Mouse (Mus musculus): Measurements from ENCODE around the gene Ddx24. TPM values are rescaled to one million over a fixed set of nuclear protein-coding genes. Genes with fewer than 3 reads are reported as not detected.

Gene Ddx24
- polyA plus RNA-seq, 1 experiment from 2014 or later = 105 TPM

DNA sequence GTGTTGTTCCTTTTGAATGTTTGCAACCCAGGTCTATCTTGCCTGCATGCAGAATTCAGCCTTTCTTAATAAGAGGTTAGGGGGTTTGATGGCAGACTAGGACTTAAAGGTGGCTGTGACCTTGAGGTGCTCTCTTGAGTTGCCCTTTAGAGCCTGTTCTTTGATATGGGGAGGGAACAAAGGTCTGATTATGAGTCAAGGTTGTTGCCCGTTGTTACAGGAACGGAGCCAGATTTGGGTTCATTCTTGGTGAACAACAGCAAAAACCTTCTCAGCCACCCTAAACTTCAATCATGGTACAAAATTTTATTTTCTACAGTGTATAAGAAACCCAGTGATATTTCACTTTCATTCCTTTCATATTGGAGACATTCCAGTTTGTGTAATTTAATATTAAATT lies 7.8 kb upstream of the Ddx24 start:
- no peak overlapping the region for H3K4me3 ChIP-seq (replicated peaks)
- H3K4me2 ChIP-seq (replicated peaks) = no peak overlapping the region
- 87% methylated on average over 2 of the region's 2 CpGs for WGBS
- H3K36me3 ChIP-seq = no peaks in the 10 kb centered on the region
- H3K27me3 ChIP-seq = no peaks in the 10 kb centered on the region
- H3K9ac ChIP-seq = no peak overlapping the region
- H3K27ac ChIP-seq (replicated peaks) = no peak overlapping the region
- H3K4me1 ChIP-seq = no peaks in the 10 kb centered on the region
- no peaks in the 10 kb centered on the region for H3K9me3 ChIP-seq (replicated peaks)
- no peak for ATAC-seq (ENCODE audit: insufficient number of reproducible peaks, low FRiP score, low TSS enrichment, low read depth)

DNA sequence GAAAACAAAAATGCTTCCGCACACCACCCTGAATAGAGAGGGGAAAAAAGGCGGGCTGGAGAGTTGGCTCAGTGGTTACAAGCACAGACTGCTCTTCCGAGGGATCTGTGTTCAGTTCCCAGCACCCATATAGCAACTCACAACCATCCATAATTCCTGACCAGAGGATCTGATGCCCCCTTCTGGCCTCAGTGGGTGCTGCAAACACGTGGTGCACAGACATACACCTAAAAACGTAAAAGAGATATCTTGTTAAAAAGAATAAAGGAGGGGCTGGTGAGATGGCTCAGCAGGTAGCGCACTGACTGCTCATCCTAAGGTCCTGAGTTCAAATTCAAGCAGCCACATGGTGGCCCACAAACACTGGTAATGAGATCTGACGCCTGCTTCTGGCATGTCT lies 1.1 kb upstream of the Ddx24 start:
- no peak for ATAC-seq (ENCODE audit: insufficient number of reproducible peaks, low FRiP score, low TSS enrichment, low read depth)
- H3K4me3 ChIP-seq (replicated peaks) = no peak overlapping the region
- H3K9ac ChIP-seq = no peak overlapping the region
- peaks cover 5% of the 10 kb centered on the region; the same call in 1 of the 2 replicates for H3K36me3 ChIP-seq
- no peaks in the 10 kb centered on the region for H3K9me3 ChIP-seq (replicated peaks)
- WGBS = 88% methylated on average over 7 of the region's 7 CpGs
- H3K4me1 ChIP-seq = peaks cover 22% of the 10 kb centered on the region
- no peak overlapping the region for H3K4me2 ChIP-seq (replicated peaks)
- no peaks in the 10 kb centered on the region for H3K27me3 ChIP-seq
- no peak overlapping the region for H3K27ac ChIP-seq (replicated peaks)

DNA sequence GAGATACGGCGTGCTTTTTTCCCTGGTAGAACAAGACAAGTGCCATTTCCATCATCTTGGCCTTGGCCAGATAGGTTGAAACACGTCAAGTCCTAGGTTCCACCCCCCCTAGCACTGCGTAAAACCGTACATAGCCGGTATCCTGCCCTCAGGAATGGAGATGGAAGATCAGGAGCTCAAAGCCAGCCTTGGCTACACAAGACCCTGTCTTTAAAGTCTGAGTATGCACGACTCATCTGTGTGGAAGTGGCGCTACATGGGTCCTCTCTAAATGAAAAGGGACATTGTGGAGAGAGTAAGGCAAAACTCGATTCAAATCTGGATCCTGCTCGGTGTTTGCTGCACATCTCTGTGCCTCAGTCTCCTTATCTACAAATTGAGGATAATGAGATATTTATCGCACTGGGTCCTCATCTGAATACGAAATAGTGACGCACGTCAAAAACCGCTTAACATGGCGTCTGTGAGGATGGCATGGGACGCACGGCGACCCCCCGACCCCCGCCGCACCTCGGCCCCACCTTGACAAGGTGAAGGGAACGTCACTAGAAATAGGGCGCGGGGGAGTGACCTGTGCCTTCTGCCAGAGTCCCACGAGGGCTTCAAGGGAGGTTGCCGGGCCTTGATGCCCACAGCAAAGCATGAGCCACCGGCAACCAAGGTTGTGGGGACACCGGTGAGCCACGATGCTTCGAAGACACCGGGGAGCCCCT lies 458 bp downstream of the Ddx24 start:
- Histone ChIP-seq H3K27ac (replicated peaks) (0 out of 2 replicates have a peak overlapping the region, but pooled peaks have one; percentile 29), H3K4me2 (replicated peaks) (peak overlapping the region; percentile 78), H3K27me3 (no peaks in the 10 kb centered on the region), H3K9ac (peak overlapping the region; percentile 93), H3K9me3 (replicated peaks) (no peaks in the 10 kb centered on the region), H3K36me3 (peaks cover 5% of the 10 kb centered on the region; the same call in 1 of the 2 replicates), H3K4me3 (replicated peaks) (peak overlapping the region; percentile 96), H3K4me1 (peaks cover 27% of the 10 kb centered on the region)
- ATAC-seq (ENCODE audit: insufficient number of reproducible peaks, low FRiP score, low TSS enrichment, low read depth) = peak; percentile 41
- 9% methylated on average over 33 of the region's 33 CpGs for WGBS

DNA sequence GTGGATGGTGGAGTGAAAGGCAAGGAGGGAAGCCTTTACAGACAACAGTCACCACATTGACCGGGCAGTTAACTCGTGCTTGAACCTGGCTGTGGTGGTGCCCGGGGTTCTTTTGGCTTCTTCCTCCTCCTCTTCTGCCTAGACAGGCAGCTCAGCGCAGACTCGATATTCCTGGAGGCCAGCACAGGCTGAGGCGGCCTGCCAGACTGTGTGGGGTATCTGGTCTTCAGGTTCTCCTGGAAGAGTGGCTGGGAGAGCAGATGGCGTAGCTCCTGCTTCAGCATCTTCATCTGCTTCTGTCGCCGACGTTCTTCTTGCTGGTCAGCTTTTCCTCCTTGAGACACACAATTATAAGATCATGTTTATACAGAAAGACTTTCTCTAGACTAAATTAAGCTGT lies 17.5 kb downstream of the Ddx24 start:
- Histone ChIP-seq H3K4me2 (replicated peaks) (no peak overlapping the region), H3K27me3 (no peaks in the 10 kb centered on the region), H3K9ac (no peak overlapping the region), H3K9me3 (replicated peaks) (no peaks in the 10 kb centered on the region), H3K36me3 (peaks cover 94% of the 10 kb centered on the region), H3K4me1 (no peaks in the 10 kb centered on the region), H3K27ac (replicated peaks) (no peak overlapping the region), H3K4me3 (replicated peaks) (no peak overlapping the region)
- 91% methylated on average over 10 of the region's 10 CpGs for WGBS
- ATAC-seq (ENCODE audit: insufficient number of reproducible peaks, low FRiP score, low TSS enrichment, low read depth) = no peak

DNA sequence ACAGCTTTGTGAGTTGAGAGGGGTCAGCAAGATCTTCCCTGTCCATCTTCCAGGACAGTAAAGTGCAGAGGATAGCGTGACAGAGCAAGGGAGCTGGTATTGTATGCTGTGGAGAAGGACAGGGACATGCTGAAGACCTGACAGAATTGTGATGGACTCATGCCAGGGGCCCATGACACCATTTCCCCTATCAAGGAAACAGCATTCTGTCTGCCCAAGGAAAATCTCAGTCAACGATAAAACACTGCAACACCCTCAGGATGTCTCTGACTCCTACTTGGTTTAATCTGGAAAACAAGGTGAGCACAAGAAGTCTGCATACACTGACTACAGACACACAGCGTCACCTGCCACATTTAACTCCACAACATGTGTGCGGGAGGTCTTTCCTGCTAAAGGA lies 17.9 kb downstream of the Ddx24 start, which contains the start of gene 9330161L09Rik:
Gene 9330161L09Rik (minus strand): TSS at position 101 of the 400 bp plus-strand sequence.
- Histone ChIP-seq H3K27me3 (no peaks in the 10 kb centered on the region), H3K4me2 (replicated peaks) (no peak within 1 kb of the TSS), H3K4me1 (no peaks in the 10 kb centered on the region), H3K9me3 (replicated peaks) (no peaks in the 10 kb centered on the region), H3K4me3 (replicated peaks) (no peak within 1 kb of the TSS), H3K9ac (no peak within 1 kb of the TSS), H3K36me3 (peaks cover 94% of the 10 kb centered on the region), H3K27ac (replicated peaks) (no peak within 1 kb of the TSS)
- 97% methylated on average over 4 of the region's 4 CpGs for WGBS
- no peak for ATAC-seq (ENCODE audit: insufficient number of reproducible peaks, low FRiP score, low TSS enrichment, low read depth)

DNA sequence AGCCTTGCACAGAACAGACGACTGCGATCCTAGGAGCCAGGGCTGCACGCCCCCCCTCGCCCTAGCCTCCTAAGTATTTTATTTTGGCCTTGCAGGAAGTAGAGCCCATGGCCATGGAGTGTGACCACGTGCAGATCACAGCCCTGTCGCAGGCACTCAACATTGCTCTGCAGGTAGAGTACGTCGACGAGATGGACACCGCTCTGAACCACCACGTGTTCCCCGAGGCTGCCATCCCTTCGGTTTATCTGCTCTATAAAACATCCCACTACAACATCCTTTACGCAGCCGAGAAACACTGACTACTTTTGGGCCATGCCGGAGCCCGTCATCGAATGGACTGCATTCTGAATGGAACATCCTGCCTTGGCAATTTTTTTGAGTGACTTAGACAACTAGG lies 21.5 kb downstream of the Ddx24 start:
- H3K9me3 ChIP-seq (replicated peaks) = no peaks in the 10 kb centered on the region
- H3K4me2 ChIP-seq (replicated peaks) = no peak overlapping the region
- 85% methylated on average over 18 of the region's 18 CpGs for WGBS
- peaks cover 74% of the 10 kb centered on the region for H3K36me3 ChIP-seq
- H3K4me3 ChIP-seq (replicated peaks) = no peak overlapping the region
- no peak overlapping the region for H3K9ac ChIP-seq
- no peaks in the 10 kb centered on the region for H3K27me3 ChIP-seq
- no peak for ATAC-seq (ENCODE audit: insufficient number of reproducible peaks, low FRiP score, low TSS enrichment, low read depth)
- no peak overlapping the region for H3K27ac ChIP-seq (replicated peaks)
- H3K4me1 ChIP-seq = no peaks in the 10 kb centered on the region

DNA sequence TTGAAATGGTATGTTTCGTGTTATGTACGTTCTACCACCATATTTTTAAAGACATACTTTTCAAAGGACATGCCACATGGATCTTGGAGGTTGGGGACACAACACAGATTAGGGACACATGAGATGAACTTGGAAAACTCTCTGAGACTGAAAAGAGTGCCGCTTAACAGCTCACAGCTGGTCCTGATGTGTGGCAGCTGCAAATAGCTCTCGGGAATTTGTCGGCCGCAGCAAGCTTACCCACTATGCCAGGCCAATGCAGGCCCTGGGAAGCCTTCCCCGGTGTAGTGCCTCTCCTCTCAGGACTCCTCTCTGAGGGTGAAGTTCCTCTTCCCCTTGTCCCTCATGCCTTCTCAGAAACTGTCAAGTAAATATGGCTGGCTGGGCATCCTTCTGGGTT lies 28.9 kb downstream of the Ddx24 start:
- no peak overlapping the region for H3K9ac ChIP-seq
- 0 out of 2 replicates have a peak, but pooled peaks cover 10% of the 10 kb centered on the region for H3K36me3 ChIP-seq
- WGBS = 43% methylated on average over 7 of the region's 7 CpGs
- H3K4me3 ChIP-seq (replicated peaks) = no peak overlapping the region
- H3K27me3 ChIP-seq = no peaks in the 10 kb centered on the region
- H3K9me3 ChIP-seq (replicated peaks) = no peaks in the 10 kb centered on the region
- 0 out of 2 replicates have a peak overlapping the region, but pooled peaks have one; percentile 34 for H3K27ac ChIP-seq (replicated peaks)
- no peak for ATAC-seq (ENCODE audit: insufficient number of reproducible peaks, low FRiP score, low TSS enrichment, low read depth)
- no peak overlapping the region for H3K4me2 ChIP-seq (replicated peaks)
- H3K4me1 ChIP-seq = peaks cover 12% of the 10 kb centered on the region

DNA sequence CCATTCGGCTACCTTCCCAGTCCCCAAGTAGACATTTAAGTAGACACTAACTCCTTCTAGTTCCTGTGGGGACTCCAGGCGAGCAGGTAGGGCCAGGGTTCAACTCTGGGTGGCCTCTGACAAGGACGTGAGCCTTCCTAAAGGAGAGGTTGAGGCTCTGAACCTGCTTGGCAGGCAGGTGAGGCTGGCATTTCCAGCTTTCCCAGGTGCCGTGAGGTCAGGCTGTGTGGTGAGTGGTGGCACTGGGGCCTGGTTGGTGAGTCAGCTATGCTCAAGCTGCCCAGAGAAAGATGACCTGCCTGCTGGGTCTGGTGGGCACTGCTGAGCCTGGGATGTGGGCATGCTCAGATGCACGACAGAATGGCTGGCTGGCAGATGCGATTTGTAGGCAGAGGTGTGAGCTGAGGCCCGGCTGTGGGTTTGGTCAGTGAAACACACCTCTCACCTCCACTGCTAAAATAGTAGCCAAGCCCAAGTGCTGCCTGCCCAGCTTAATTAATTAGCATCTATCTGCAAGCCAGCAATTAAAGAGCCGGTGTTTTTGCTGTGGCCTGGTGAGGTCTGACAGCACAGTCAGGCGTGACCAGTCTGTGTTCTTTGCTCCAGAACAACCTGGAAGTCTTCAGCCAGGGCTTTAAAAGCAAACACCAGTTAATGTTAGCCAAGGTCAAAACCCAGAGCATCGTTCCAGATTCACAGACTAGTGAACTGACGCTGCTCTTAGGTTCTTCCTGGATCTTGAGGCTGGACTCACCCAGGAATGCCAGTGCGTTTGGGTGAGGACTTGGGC lies 29.9 kb downstream of the Ddx24 start:
- Histone ChIP-seq H3K9ac (no peak overlapping the region), H3K36me3 (no peaks in the 10 kb centered on the region), H3K4me1 (peaks cover 12% of the 10 kb centered on the region), H3K9me3 (replicated peaks) (no peaks in the 10 kb centered on the region), H3K27me3 (no peaks in the 10 kb centered on the region), H3K4me3 (replicated peaks) (no peak overlapping the region), H3K4me2 (replicated peaks) (no peak overlapping the region), H3K27ac (replicated peaks) (no peak overlapping the region)
- WGBS = 81% methylated on average over 12 of the region's 12 CpGs
- ATAC-seq (ENCODE audit: insufficient number of reproducible peaks, low FRiP score, low TSS enrichment, low read depth) = no peak

DNA sequence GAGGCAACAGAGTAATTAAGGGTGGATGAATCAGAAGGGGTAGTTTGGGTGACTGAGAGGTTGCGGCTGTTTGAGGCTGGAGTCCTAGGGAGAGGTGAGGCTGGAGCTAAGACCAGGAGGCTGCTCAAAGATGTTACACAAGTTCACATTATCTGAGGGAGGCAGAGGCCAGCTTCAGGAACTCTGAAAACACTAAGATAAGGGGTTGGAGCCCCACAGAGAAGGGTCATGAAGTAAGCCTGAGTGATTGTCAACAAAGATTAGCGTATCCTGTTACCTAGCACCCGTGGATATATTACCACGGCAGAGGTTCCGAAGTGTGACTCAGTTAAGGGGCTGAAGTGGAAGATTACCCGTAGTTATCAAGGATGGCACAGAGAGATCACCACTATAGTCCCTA lies 32.1 kb downstream of the Ddx24 start:
- H3K27me3 ChIP-seq = no peaks in the 10 kb centered on the region
- H3K36me3 ChIP-seq = no peaks in the 10 kb centered on the region
- H3K4me1 ChIP-seq = peaks cover 27% of the 10 kb centered on the region
- WGBS = 73% methylated on average over 6 of the region's 6 CpGs
- H3K9me3 ChIP-seq (replicated peaks) = no peaks in the 10 kb centered on the region
- no peak overlapping the region for H3K4me3 ChIP-seq (replicated peaks)
- H3K27ac ChIP-seq (replicated peaks) = no peak overlapping the region
- no peak overlapping the region for H3K9ac ChIP-seq
- no peak overlapping the region for H3K4me2 ChIP-seq (replicated peaks)
- no peak for ATAC-seq (ENCODE audit: insufficient number of reproducible peaks, low FRiP score, low TSS enrichment, low read depth)

DNA sequence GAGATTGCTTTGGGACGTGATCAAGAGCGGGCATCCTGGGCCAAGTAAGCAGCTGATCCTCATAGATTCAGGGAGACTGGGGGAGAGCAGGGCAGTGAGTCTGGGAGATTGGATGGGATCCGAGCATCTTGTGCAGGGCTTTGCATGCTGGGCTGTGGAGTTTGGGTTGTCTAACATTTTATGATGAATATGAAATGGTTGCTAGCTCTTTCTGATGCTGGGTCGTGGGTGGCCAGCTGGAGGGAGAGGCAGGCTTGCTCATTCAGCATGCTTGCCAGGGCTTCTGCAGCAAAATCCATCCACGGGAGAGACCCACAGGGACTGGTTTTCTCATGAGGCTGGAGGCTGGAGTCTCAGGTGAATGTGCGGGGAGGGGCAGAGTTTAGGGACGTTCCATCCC lies 34.5 kb downstream of the Ddx24 start:
- Histone ChIP-seq H3K9me3 (replicated peaks) (no peaks in the 10 kb centered on the region), H3K27ac (replicated peaks) (no peak overlapping the region), H3K4me2 (replicated peaks) (no peak overlapping the region), H3K36me3 (no peaks in the 10 kb centered on the region), H3K4me1 (peaks cover 15% of the 10 kb centered on the region), H3K9ac (no peak overlapping the region), H3K27me3 (no peaks in the 10 kb centered on the region), H3K4me3 (replicated peaks) (no peak overlapping the region)
- WGBS = 79% methylated on average over 7 of the region's 7 CpGs
- ATAC-seq (ENCODE audit: insufficient number of reproducible peaks, low FRiP score, low TSS enrichment, low read depth) = no peak

DNA sequence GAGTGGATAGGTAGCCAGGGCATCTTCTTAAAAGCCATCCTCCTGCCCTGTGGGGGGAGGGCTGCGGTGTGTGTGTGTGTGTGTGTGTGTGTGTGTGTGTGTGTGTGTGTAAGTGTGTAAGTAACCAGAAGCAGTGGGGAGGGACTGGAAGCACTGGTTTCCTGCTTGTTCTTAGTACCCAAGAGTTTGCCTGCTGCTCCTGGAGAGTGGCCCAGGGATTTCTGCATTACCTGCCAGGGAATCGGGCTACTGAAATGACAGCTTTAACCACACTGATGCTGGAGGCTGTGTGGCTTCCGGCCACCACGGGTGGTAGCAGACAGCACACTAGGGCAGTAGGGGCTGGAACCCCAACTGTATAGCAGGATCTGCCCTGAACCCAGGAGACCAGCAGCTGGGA lies 35.6 kb downstream of the Ddx24 start:
- ATAC-seq (ENCODE audit: insufficient number of reproducible peaks, low FRiP score, low TSS enrichment, low read depth) = no peak
- Histone ChIP-seq H3K4me1 (peaks cover 15% of the 10 kb centered on the region), H3K9me3 (replicated peaks) (no peaks in the 10 kb centered on the region), H3K27me3 (no peaks in the 10 kb centered on the region), H3K27ac (replicated peaks) (no peak overlapping the region), H3K36me3 (no peaks in the 10 kb centered on the region), H3K9ac (no peak overlapping the region), H3K4me2 (replicated peaks) (no peak overlapping the region), H3K4me3 (replicated peaks) (no peak overlapping the region)
- 67% methylated on average over 4 of the region's 4 CpGs for WGBS

Measured in embryonic facial prominence, embryonic 15.5 days (tissue).